Mouse (Mus musculus) adipocyte (in vitro differentiated cells): ENCODE data around the gene Lix1.

Experiments
- DNase-seq: peaks from one replicate; pipeline ENCODE4 v3.0.0-alpha.2; 2016; ENCODE audit warnings: low spot score

Lix1 gene

DNA sequence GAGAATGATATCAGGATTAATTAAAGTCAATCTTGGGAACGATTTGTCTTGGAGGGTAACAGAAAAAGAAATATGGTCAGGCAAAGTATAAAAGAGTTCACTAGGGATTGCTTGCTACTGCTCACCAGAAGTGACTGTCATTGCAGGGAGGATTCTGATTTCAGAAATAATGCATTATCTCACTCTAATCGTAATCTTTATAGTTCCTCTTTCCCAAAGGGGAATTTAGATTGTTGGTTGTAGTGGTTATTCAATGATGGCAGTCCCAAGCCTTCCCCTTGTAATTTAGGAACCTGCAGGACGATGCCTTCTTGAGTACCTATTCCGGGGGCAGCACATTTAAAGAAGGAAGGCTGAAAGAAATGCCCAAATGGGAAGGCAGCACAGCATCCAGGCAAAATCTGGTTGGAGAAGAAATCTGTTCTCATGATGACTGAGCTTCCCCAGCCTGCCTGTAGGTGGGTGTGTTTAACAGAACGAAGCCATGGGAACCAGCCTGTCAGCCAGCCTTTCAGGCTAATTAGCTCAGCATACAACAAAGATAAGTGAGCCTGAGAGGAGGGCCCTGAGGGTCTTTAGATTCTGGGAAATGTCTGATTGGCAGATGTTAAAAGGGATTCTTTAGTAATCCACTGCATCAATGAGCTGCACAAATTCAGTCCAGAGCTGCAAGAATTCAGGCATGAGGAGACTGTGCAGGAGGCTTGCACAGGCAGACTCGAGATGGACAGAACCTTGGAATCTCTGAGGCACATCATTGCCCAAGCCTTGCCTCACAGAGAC lies at the start of gene Lix1:
Gene Lix1 (plus strand): TSS at position 451 of the 783 bp plus-strand sequence.
- peak; percentile 69 for DNase-seq

DNA sequence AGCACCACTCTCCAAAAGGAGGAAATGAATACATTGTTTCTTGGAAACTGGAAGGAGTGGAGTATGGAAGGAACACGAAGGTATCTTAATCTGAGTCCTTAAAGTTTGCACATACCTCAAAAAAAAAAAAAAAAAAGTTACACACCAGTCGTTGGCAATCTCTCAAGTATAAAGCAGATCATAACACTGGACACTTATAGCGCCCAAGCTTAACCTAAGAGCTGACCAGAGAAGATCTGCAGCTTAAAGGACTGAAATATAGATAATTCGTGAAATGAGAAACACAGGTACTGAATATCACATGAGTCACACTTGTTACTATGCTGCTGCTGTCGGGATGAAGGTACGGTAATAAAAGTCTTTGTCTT lies 28.9 kb upstream of the Lix1 start:
- peak; percentile 20 for DNase-seq

- DNase-seq: peak; percentile 100
These were observed 28.3 kb upstream of the Lix1 start, which contains the start of gene Riok2 for GRCm38 (mm10) chr17:17373918-17374910. Riok2 (plus strand) TSS chr17:17374309.

GRCm38 (mm10) chr17:17375581-17375980 lies 26.9 kb upstream of the Lix1 start:
- DNase-seq: peak; percentile 62

DNA sequence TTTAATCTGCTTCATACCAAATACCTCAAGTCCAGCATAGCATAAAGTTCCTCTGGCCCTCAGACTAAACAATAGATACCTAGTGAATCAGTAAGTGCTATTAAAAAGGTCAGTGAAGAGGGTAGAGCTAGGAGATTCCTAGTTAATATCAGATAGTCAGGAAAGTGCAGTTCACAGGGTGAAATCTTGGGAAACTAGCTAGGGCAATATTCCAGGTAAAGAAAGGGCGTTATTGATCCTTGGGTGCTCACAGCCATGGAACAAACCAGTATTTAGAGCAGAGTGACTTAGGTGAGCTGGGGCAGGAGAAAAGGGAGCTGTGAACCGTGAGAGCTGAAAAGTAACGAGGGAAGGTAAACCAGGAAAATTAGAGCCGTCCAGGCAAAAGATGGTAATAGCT lies 18.8 kb upstream of the Lix1 start:
- no peak for DNase-seq

DNA sequence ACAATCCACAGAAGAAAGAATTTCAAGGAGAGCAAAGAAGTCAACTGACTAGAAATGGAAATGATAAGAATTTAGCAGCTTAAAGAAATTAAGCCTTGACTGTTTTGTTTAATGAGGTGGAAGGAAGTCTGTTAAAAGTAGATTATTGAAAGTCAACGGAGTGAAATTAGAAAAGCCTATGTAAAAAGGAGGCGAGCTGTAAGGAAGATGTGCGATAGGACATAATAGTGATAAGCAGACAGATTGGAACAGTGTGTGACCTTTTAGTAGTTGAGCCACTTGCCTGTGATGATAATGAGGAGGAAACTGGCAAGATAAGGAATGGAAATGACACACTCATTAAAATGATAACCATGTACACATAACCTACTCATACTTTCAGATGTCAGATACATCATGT lies 18.0 kb upstream of the Lix1 start:
- no peak for DNase-seq

DNA sequence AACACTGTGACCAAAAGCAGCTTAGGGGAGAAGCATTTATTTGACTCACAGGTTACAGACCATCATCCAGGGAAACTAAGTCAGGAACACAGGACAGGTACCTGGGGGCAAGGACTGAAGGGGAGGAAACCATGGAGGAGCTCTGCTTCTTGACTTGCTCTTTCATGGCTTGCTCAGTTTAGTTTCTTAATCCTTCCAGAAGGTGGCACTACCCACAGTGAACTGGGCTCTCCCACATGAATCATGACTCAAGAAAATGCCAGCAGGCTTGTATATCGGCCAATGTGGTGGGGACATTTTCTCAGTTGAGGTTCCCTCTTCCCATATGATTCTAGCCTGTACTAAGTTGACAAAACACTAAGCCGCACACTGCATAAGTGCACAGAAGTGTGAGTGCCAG lies 16.4 kb upstream of the Lix1 start:
- peak; percentile 58 for DNase-seq

DNA sequence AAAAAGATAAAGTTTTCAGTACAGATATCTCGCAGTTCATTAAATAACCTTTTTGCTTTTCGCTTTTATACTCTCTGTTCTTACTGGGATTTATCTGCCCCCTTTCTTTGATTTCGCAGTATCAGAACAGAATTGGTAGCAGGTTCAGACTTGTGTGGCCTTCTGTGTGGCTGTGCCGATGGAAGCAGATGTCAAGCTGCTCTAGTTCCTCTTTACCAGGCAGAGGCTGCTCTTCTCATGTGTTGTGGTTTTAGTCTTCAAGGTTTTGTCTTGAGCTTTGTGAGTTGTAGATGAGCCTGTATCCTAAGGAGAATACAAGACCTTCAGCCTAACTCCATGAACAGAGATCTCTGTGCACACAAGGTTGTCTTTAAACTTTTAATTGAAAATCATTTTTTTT lies 10.6 kb upstream of the Lix1 start:
- DNase-seq: no peak

- peak; percentile 59 for DNase-seq
These were observed 9.6 kb upstream of the Lix1 start for GRCm38 (mm10) chr17:17392863-17393262.

- no peak for DNase-seq
These were observed 9.2 kb upstream of the Lix1 start for GRCm38 (mm10) chr17:17393300-17393699.

GRCm38 (mm10) chr17:17394336-17394735 lies 8.1 kb upstream of the Lix1 start:
- peak; percentile 88 for DNase-seq

- no peak for DNase-seq
These were observed 5.6 kb upstream of the Lix1 start for GRCm38 (mm10) chr17:17396869-17397268.

- no peak for DNase-seq
These were observed 3.8 kb upstream of the Lix1 start for GRCm38 (mm10) chr17:17398664-17399063.

GRCm38 (mm10) chr17:17403038-17403437 lies 566 bp downstream of the Lix1 start:
- DNase-seq: no peak

DNA sequence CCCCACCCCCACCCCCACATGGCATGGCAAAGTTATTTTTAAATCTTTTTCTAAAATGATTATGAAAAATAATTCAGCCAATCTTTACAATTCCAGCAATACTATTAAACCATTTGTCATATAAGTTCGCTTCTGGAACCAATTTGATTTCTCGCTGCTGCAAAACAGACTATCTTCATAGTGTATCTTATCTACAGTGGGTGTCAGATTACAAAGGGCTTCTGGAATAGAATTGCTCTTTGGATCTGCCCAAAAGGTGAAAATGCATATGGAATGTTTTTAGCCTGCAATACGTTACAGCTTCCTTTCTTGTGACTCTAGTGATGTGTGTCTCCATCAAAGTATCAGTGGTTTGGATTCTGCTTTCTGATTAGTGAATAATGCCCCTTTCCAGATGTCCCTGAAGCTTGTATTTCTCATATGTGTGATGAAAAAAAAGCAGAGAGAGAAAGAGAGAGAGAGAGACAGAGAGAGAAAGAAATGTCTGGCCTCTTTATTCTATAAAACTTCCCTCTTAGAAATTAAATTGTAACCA lies 1.2 kb downstream of the Lix1 start:
- no peak for DNase-seq

DNA sequence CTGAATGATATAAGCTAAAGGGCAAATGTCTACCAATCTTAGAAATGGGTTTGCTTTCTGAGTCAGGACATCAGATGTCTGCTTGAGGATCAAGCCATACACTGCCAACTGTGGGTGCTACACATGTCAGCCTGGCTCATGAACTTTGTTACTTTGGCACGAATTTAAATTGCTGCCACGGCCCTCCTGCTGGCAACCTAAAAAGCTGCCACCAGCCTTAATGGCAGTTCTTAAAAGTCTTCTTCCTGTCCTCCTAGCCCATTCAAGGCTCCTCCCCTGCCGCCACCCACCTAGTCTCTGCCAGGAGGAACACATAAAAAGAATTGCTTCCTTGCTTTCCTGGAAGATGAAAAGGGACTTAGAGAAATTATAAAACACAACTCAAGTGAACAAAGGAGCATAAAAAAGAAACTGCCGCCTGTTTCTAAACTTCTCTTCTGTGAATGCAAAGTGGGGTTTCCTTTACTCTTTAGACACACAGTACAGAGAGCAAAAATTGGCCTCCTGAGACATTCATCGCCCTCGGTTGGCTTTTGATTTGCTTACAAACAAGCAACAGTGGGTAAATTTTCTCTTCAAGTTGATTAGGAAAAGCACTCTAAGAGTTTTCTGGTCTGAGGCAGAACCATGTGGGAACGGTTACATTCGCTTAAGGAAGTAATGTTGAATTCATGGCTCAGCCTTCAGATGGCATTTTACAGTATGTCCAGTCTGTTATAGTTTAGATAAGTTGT lies 2.5 kb downstream of the Lix1 start:
- peak; percentile 41 for DNase-seq

- DNase-seq: peak; percentile 82
These were observed 3.1 kb downstream of the Lix1 start for GRCm38 (mm10) chr17:17405606-17406005.

DNA sequence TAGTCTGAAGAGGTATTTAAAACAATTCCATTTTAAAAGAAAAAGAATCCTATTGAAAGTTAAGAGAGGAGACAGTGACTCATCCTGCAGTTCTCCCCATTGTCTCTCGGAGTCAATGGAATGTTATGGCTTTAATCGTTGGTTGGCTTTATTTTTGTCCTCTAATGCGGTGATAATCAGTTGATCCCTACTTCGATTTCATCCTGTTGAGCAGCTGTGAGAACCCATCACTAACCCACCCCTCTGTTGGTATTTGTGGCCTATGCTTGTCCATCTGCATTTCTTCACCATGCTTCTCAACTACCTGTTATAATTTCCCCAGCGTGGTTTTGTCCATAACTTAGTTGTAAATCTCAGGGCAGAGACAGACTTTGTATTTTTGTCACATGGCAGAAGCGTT lies 5.7 kb downstream of the Lix1 start:
- DNase-seq: no peak

DNA sequence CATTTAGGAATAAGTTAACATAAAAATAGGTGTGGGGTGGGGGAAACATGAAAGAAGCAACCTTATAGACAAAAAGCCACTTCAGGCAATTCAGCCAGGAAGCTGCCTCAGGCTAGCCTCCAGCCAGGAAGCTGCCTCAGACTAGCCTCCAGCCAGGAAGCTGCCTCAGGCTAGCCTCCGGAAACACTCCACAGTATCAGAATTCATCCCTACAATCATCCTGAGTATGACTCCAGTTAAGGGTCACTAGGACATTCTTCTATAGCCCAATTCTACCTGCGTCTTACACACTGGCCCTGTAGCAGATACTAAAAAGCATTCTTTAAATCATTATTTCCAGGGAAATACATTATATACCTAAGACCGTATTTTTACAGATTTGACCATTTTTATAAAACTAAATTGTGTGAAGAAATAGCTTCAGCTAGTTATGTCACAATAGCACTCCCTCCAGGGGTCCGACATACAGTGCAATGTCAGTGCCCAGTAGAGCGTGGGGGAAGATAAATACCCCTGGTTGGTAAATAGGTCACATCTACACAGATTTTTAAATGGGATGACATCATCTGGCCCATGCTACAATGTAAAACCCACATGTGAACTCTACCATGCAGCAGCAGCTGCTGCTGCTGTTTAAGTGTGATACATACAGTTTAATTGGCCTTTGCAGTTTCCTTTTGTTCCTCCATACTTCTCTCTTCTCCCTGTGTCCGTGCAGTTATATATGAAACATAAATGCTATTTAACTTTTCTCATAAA lies 6.4 kb downstream of the Lix1 start:
- DNase-seq: no peak

DNA sequence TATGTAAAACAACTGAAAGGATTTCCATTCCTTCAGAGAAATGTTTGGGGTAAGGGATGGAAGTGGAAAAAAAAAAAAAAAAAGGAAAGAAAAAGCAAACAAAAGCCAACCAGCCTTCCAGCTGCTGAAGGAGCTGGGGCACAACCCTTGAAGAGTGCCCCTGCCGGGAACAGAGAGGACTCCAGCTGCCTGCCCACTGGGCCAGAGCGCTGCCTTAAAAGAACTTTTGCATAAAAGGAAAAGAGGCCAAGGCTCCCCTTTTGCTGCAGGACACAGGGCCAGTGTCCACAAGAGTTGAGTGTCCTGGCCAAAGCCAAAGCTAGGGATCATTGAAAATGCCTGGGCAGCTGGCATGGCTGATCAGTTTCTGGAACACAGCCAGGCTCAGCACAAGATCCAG lies 7.1 kb downstream of the Lix1 start:
- DNase-seq: peak; percentile 61

DNA sequence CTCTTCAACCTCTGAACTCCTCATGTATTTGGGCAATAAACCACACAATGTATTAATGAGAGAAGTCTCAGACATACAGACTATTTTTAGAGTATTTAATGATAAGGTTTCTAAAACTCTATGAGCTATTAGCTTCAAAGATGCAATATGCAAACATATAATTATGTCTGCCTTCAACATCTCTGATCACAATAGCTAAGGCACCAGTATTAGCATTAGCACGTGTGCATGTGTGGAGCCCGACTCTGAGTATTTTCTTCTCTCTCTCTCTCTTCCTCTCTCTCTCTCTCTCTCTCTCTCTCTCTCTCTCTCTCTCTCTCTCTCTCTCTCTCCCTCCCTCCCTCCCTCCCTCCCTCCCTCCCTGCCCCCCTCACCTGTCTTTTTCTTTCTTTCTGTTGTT lies 9.0 kb downstream of the Lix1 start:
- DNase-seq: no peak
